Mouse (Mus musculus): ENCODE data around the gene Minpp1. TPM values are rescaled to one million over a fixed set of nuclear protein-coding genes. Genes with fewer than 3 reads are reported as not detected.
"Not testable (repeated sequence)": the region's sequence is repeated elsewhere in the genome, so short reads cannot be mapped to it uniquely, and the experiment has no call there.

Gene Minpp1
- total RNA-seq (2014; rRNA removed) (92.6 and 122 TPM in 2 replicates), polyA plus RNA-seq (2015; fragmentation: Nextera tagmentation; extraction: Ambion mirVana) (63.1 and 70.2 TPM in 2 replicates)

DNA sequence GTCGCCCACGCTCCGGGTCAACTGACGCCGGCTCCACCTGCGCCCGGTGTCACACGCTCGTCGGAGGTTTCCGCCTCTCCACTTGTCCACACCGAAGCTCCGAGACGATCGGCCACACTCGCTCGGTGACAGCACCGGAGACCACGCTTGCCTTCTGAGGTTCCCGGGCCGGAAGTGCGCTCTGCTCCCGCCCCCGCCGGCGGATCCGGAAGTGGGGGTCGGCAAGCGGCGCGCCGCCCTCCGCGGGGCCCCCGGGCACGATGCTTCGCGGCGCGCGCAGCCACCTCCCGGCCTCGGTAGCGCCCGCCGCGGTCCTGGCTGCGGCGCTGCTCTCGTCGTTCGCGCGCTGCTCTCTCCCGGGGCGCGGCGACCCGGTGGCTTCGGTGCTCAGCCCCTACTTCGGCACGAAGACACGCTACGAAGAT, at the start of gene Minpp1:
TSS of gene Minpp1 (plus strand) at position 89 of the 425 bp plus-strand sequence.
- TF ChIP-seq CTCF (IDR thresholded peaks at IDR 0.05), result no peak
- under 1% methylated on average over 45 of the region's 64 CpGs for WGBS

DNA sequence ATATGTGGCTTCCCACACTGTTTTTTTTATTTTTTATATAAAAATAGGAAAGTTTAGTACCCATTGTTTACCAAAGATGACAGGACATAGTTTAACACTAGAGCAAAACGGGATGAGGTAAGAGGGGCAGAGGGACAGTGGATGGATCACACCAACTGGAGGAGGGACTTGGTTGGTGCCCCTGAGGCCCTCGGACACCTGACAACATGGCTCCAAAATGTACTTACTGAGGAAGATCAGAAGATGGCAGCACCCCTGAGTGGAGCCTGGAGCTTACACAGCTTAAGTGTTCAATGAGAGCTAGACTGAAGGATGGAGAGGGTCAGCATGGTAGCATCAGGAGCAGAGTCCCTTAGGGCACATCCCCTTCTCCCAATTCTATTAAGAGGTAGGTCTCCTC, 46.2 kb upstream of the Minpp1 start:
- H3K27me3 ChIP-seq (ENCODE audit: insufficient read depth, low read length), result no peaks in the 10 kb centered on the region
- no peaks in the 10 kb centered on the region for H3K36me3 ChIP-seq (ENCODE audit: insufficient read depth, low read length)
- no peaks in the 10 kb centered on the region for H3K4me1 ChIP-seq (ENCODE audit: insufficient read depth, low read length)
- WGBS, result 91% methylated on average over 2 of the region's 2 CpGs
- no peaks in the 10 kb centered on the region for H3K9me3 ChIP-seq (ENCODE audit: low read length)
- H3K9ac ChIP-seq (replicated peaks; ENCODE audit: low read length, poor library complexity, severe bottlenecking), result no peak overlapping the region
- no peak for ATAC-seq (ENCODE audit: low FRiP score)
- H3K4me2 ChIP-seq (ENCODE audit: low read depth, low read length, poor library complexity, severe bottlenecking), result no peak overlapping the region
- TF ChIP-seq CTCF (IDR thresholded peaks at IDR 0.05), result no peak
- no peak for DNase-seq (ENCODE audit: low spot score)
- no peak overlapping the region for H3K4me3 ChIP-seq (ENCODE audit: low read depth, low read length)
- H3K27ac ChIP-seq (ENCODE audit: low read depth, low read length), result no peak overlapping the region

More for the DNA sequence above, at the start of gene Minpp1:
- H3K9me3 ChIP-seq (ENCODE audit: low read length), result no peaks in the 10 kb centered on the region
- peak within 1 kb of the TSS; percentile 81 for H3K27ac ChIP-seq (ENCODE audit: low read depth, low read length)
- DNase-seq (ENCODE audit: low spot score) (peak; percentile 89), ATAC-seq (ENCODE audit: low FRiP score) (peak; percentile 95)
- peaks cover 9% of the 10 kb centered on the region; the same call in 1 of the 2 replicates for H3K4me1 ChIP-seq (ENCODE audit: insufficient read depth, low read length)
- H3K27me3 ChIP-seq (ENCODE audit: insufficient read depth, low read length), result no peaks in the 10 kb centered on the region
- peak within 1 kb of the TSS; percentile 68 for H3K4me3 ChIP-seq (ENCODE audit: low read depth, low read length)
- H3K36me3 ChIP-seq (ENCODE audit: insufficient read depth, low read length), result no peaks in the 10 kb centered on the region
- H3K9ac ChIP-seq (replicated peaks; ENCODE audit: low read length, poor library complexity, severe bottlenecking), result peak within 1 kb of the TSS; percentile 81
- peak within 1 kb of the TSS; percentile 73 for H3K4me2 ChIP-seq (ENCODE audit: low read depth, low read length, poor library complexity, severe bottlenecking)

GRCm38 (mm10) chr19:32441568-32441967, 44.0 kb upstream of the Minpp1 start:
- Histone ChIP-seq H3K27ac (ENCODE audit: low read depth, low read length) (no peak overlapping the region), H3K4me1 (ENCODE audit: insufficient read depth, low read length) (no peaks in the 10 kb centered on the region), H3K4me3 (ENCODE audit: low read depth, low read length) (no peak overlapping the region), H3K27me3 (ENCODE audit: insufficient read depth, low read length) (no peaks in the 10 kb centered on the region), H3K9ac (replicated peaks; ENCODE audit: low read length, poor library complexity, severe bottlenecking) (no peak overlapping the region), H3K4me2 (ENCODE audit: low read depth, low read length, poor library complexity, severe bottlenecking) (no peak overlapping the region), H3K36me3 (ENCODE audit: insufficient read depth, low read length) (no peaks in the 10 kb centered on the region), H3K9me3 (ENCODE audit: low read length) (no peaks in the 10 kb centered on the region)
- no peak for ATAC-seq (ENCODE audit: low FRiP score)
- WGBS, result 98% methylated on average over 10 of the region's 11 CpGs
- DNase-seq (ENCODE audit: low spot score), result no peak
- no peak for TF ChIP-seq CTCF (IDR thresholded peaks at IDR 0.05)

GRCm38 (mm10) chr19:32448931-32449330, 36.6 kb upstream of the Minpp1 start:
- no peaks in the 10 kb centered on the region for H3K27me3 ChIP-seq (ENCODE audit: insufficient read depth, low read length)
- H3K4me3 ChIP-seq (ENCODE audit: low read depth, low read length), result no peak overlapping the region
- no peak overlapping the region for H3K27ac ChIP-seq (ENCODE audit: low read depth, low read length)
- WGBS, result 93% methylated on average over 10 of the region's 10 CpGs
- H3K4me2 ChIP-seq (ENCODE audit: low read depth, low read length, poor library complexity, severe bottlenecking), result no peak overlapping the region
- H3K36me3 ChIP-seq (ENCODE audit: insufficient read depth, low read length), result no peaks in the 10 kb centered on the region
- DNase-seq (ENCODE audit: low spot score) (no peak), ATAC-seq (ENCODE audit: low FRiP score) (no peak)
- 0 out of 2 replicates have a peak, but pooled peaks cover 3% of the 10 kb centered on the region for H3K4me1 ChIP-seq (ENCODE audit: insufficient read depth, low read length)
- no peak overlapping the region for H3K9ac ChIP-seq (replicated peaks; ENCODE audit: low read length, poor library complexity, severe bottlenecking)
- TF ChIP-seq CTCF (IDR thresholded peaks at IDR 0.05), result no peak
- no peaks in the 10 kb centered on the region; the same call in 1 of the 2 replicates for H3K9me3 ChIP-seq (ENCODE audit: low read length)

DNA sequence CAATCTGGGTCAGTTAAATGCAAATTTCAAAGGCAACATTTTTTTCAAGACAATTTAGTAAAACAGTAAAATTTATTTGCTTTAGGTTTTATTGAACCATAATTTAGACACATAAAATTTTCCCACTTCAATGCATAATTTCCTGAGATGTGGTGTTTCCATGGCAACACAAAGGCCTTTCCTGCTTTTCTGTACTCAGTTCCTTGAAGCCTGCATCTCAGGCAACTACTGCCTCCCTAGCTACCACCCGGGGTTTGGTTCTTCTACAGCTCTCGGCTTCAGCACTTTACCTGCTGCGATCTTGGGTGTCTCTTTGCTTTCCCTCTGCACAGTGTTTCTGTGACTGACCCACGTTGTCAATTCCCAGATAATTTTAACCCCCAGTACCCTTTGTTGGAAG, 33.3 kb upstream of the Minpp1 start:
- DNase-seq (ENCODE audit: low spot score), result peak; percentile 47
- peak; percentile 66; the same call in 1 of the 2 replicates for ATAC-seq (ENCODE audit: low FRiP score)
- Histone ChIP-seq H3K27ac (ENCODE audit: low read depth, low read length) (0 out of 2 replicates have a peak overlapping the region, but pooled peaks have one; percentile 9), H3K36me3 (ENCODE audit: insufficient read depth, low read length) (no peaks in the 10 kb centered on the region), H3K9ac (replicated peaks; ENCODE audit: low read length, poor library complexity, severe bottlenecking) (no peak overlapping the region), H3K9me3 (ENCODE audit: low read length) (no peaks in the 10 kb centered on the region; the same call in 1 of the 2 replicates), H3K4me3 (ENCODE audit: low read depth, low read length) (no peak overlapping the region), H3K27me3 (ENCODE audit: insufficient read depth, low read length) (no peaks in the 10 kb centered on the region), H3K4me1 (ENCODE audit: insufficient read depth, low read length) (0 out of 2 replicates have a peak, but pooled peaks cover 3% of the 10 kb centered on the region), H3K4me2 (ENCODE audit: low read depth, low read length, poor library complexity, severe bottlenecking) (no peak overlapping the region)
- TF ChIP-seq CTCF (IDR thresholded peaks at IDR 0.05), result 0 out of 2 replicates have a peak, but pooled peaks have one; percentile 1
- 51% methylated on average over 4 of the region's 4 CpGs for WGBS

DNA sequence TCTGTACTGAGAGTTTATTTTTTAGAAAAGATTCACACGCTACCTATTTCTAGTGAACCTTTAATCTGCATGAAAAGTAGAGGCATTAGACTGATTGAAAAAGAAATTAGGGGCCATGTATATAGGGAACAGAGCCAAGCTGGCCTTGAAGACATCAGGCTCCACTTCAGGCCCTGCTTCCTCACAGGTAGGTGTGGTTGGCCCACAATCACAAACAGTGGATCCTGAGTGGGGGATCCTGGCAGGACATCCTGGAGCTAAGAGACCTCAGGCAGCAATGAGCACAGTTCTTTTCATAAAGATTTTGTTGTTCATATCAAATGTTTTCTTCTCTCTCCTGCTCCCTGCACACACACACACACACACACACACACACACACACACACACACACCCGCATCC, 28.8 kb upstream of the Minpp1 start:
- WGBS, result 88% methylated on average over 2 of the region's 2 CpGs
- Histone ChIP-seq H3K4me3 (ENCODE audit: low read depth, low read length) (no peak overlapping the region), H3K4me1 (ENCODE audit: insufficient read depth, low read length) (0 out of 2 replicates have a peak, but pooled peaks cover 3% of the 10 kb centered on the region), H3K27ac (ENCODE audit: low read depth, low read length) (no peak overlapping the region), H3K9ac (replicated peaks; ENCODE audit: low read length, poor library complexity, severe bottlenecking) (no peak overlapping the region), H3K9me3 (ENCODE audit: low read length) (0 out of 2 replicates have a peak, but pooled peaks cover 3% of the 10 kb centered on the region), H3K27me3 (ENCODE audit: insufficient read depth, low read length) (no peaks in the 10 kb centered on the region), H3K36me3 (ENCODE audit: insufficient read depth, low read length) (no peaks in the 10 kb centered on the region), H3K4me2 (ENCODE audit: low read depth, low read length, poor library complexity, severe bottlenecking) (no peak overlapping the region)
- TF ChIP-seq CTCF (IDR thresholded peaks at IDR 0.05), result no peak
- ATAC-seq (ENCODE audit: low FRiP score), result no peak
- DNase-seq (ENCODE audit: low spot score), result no peak

DNA sequence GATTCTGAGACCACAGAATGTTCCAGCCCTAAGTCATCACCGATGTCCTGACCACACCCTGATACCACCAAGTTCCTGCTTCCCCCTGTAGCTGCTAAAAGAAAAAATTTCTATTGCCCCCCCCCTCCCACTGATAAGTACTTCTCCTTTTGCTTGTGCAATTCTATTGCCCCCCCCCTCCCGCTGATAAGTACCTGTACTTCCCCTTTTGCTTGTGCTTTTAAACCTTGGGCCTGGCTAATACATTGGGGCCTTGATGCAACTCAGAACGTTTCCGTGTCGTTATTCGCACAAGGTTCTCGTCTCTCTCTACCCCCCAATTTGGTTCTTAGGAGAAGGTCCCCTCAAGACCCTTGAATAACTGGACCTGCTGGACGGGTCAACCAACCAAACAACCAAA, 27.9 kb upstream of the Minpp1 start:
- not testable (repeated sequence) for H3K4me1 ChIP-seq (ENCODE audit: insufficient read depth, low read length); H3K9me3 ChIP-seq (ENCODE audit: low read length); H3K4me2 ChIP-seq (ENCODE audit: low read depth, low read length, poor library complexity, severe bottlenecking); H3K27me3 ChIP-seq (ENCODE audit: insufficient read depth, low read length); H3K27ac ChIP-seq (ENCODE audit: low read depth, low read length); ATAC-seq (ENCODE audit: low FRiP score); H3K36me3 ChIP-seq (ENCODE audit: insufficient read depth, low read length); DNase-seq (ENCODE audit: low spot score); H3K4me3 ChIP-seq (ENCODE audit: low read depth, low read length); H3K9ac ChIP-seq (replicated peaks; ENCODE audit: low read length, poor library complexity, severe bottlenecking)
- 87% methylated on average over 8 of the region's 8 CpGs for WGBS
